Mouse (Mus musculus): Measurements from ENCODE around the gene Klhl42.

DNA sequence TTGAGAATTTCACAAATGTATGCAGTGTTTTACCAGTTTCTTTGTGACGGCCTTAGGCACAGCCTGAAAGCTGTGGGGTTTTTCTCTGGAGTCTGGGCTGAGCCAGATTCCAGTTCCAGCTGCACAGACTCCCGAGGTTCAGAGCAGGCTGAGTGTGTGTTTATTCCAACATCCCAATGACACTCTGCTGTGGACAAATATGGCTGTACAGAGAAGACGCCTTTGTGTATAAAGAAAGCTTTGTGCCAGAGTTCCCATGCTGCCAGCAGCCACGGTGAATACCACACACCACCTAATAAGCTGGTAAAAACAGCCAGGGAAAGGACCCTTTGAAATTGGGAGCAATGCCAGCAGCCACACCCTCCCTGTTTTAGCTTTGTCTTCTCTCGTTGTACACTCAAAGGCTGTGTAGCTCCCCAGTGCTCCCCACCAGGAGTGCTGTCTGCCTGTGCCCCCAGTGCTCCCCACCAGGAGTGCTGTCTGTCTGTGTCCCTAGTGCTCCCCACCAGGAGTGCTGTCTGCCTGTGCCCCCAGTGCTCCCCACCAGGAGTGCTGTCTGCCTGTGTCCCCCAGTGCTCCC is 15.3 kb upstream of the Klhl42 start:
- TF ChIP-seq CTCF (IDR thresholded peaks at IDR 0.05; ENCODE audit: low read depth, low read length) (no peak), POLR2A (IDR thresholded peaks at IDR 0.05; ENCODE audit: insufficient read depth, low read length) (no peak), EP300 (IDR thresholded peaks at IDR 0.05; ENCODE audit: insufficient read depth, low read depth, low read length) (no peak)

Data from ES-Bruce4 (cell line).